Mouse (Mus musculus): ENCODE data around the gene Ppp2ca. TPM values are rescaled to one million over a fixed set of nuclear protein-coding genes. Genes with fewer than 3 reads are reported as not detected.
"Not testable (repeated sequence)": the region's sequence is repeated elsewhere in the genome, so short reads cannot be mapped to it uniquely, and the experiment has no call there.

The Ppp2ca gene
- polyA plus RNA-seq, 1 experiment from 2014 or later: 126 TPM

DNA sequence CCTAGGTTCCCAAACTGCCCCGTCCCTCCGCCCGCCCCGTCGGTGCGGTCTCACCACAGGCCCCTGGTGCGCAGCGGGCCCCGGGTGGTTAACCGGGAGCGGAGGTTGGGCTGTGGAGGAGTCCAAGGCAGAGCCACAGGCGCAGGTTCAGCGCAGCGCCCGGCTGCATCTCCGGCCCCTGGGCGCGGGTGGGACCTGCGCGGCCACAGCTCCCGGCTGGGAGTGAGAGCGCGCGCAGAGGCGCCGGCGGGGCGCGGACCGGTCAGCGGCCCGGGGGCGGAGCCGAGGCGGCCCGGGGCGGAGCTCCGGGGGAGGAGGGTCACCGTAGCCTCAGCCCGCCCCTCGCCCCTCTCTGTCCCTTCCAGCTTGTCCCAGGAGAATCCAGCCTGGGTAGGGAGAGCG is 69.4 kb downstream of the Ppp2ca start:
- peaks cover 65% of the 10 kb centered on the region for H3K27me3 ChIP-seq
- H3K4me1 ChIP-seq (replicated peaks): peaks cover 11% of the 10 kb centered on the region; the same call in 1 of the 2 replicates

DNA sequence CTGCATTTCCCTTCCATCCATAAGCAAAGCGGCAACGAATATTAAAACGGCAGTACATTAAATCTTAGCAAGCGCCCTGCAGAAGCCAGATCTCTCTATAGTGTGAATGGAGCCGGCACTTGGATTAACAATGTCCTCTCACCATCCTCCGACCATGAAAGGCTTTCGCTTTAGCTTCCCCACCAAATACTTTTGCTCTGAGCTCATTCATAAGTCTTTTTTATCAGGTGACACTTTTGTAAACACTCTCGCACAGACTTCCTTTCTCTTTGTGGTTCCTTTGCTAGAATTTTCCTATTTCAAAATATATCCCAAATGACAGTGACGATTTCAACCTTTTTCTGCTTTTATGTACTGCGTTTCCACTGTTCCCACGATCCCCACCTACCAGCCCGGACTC is 70.0 kb downstream of the Ppp2ca start:
- H3K27me3 ChIP-seq: peaks cover 65% of the 10 kb centered on the region
- H3K4me3 ChIP-seq (replicated peaks): peak overlapping the region; percentile 41
- peaks cover 11% of the 10 kb centered on the region; the same call in 1 of the 2 replicates for H3K4me1 ChIP-seq (replicated peaks)
- 20% methylated on average over 12 of the region's 12 CpGs for WGBS
- H3K9me3 ChIP-seq: no peaks in the 10 kb centered on the region
- peak overlapping the region; percentile 41; the same call in 1 of the 2 replicates for H3K9ac ChIP-seq (replicated peaks)
- no peak for ATAC-seq
- H3K27ac ChIP-seq: no peak overlapping the region
- H3K4me2 ChIP-seq (replicated peaks): peak overlapping the region; percentile 66
- H3K36me3 ChIP-seq: no peaks in the 10 kb centered on the region

More for the DNA sequence above, 69.4 kb downstream of the Ppp2ca start:
- peak; percentile 45 for ATAC-seq
- 0 out of 2 replicates have a peak overlapping the region, but pooled peaks have one; percentile 41 for H3K9ac ChIP-seq (replicated peaks)
- not testable (repeated sequence) for H3K9me3 ChIP-seq, H3K36me3 ChIP-seq, H3K27ac ChIP-seq
- WGBS: 2% methylated on average over 29 of the region's 42 CpGs
- peak overlapping the region; percentile 66 for H3K4me2 ChIP-seq (replicated peaks)
- peak overlapping the region; percentile 41 for H3K4me3 ChIP-seq (replicated peaks)

Small RNA genes within 50 kb of the gene (microRNA-seq; reads per million reads assigned to microRNA genes)
- gene Gm24157 (not detected), gene Mir3061 (33.0 reads per million, percentile 41 among the genes with 10 or more reads in this experiment)

Other genes with a start within 250 kb of the Ppp2ca start
- 0.31 and 0.32 TPM in 2 replicates for gene Jade2, start 241.0 kb upstream of the Ppp2ca start, polyA plus RNA-seq (2015; fragmentation: Nextera tagmentation; extraction: Ambion mirVana)
- 118 and 120 TPM in 2 replicates for gene Cdkn2aipnl, start 131.0 kb upstream of the Ppp2ca start, polyA plus RNA-seq (2015; fragmentation: Nextera tagmentation; extraction: Ambion mirVana)
- gene Ube2b, start 97.9 kb upstream of the Ppp2ca start, polyA plus RNA-seq (2015; fragmentation: Nextera tagmentation; extraction: Ambion mirVana): 272 and 284 TPM in 2 replicates
- 22.6 and 25.3 TPM in 2 replicates for gene Cdkl3, start 94.5 kb upstream of the Ppp2ca start, polyA plus RNA-seq (2015; fragmentation: Nextera tagmentation; extraction: Ambion mirVana)
- gene Olfr1373, start 46.8 kb downstream of the Ppp2ca start, polyA plus RNA-seq (2015; fragmentation: Nextera tagmentation; extraction: Ambion mirVana): not detected in 2 replicates
- not detected in 2 replicates for gene Olfr1371, start 115.3 kb downstream of the Ppp2ca start, polyA plus RNA-seq (2015; fragmentation: Nextera tagmentation; extraction: Ambion mirVana)
- gene Skp1a, start 133.3 kb downstream of the Ppp2ca start, polyA plus RNA-seq (2015; fragmentation: Nextera tagmentation; extraction: Ambion mirVana): 1,061 and 1,143 TPM in 2 replicates
- gene Tcf7, start 184.3 kb downstream of the Ppp2ca start, polyA plus RNA-seq (2015; fragmentation: Nextera tagmentation; extraction: Ambion mirVana): 3.1 and 4.2 TPM in 2 replicates

Data from midbrain, embryonic 13.5 days (tissue).